Mouse (Mus musculus) G1E (cell line): ENCODE results near the gene Zc3h13. TPM values are rescaled to one million over a fixed set of nuclear protein-coding genes. Genes with fewer than 3 reads are reported as not detected.

Experiments
- ATAC-seq: 2 replicates; pipeline ENCODE4 v1.8.0; 2016; ENCODE audit warnings: mild to moderate bottlenecking; ENCODE audit not compliant: insufficient number of reproducible peaks, poor library complexity, low FRiP score, severe bottlenecking; ENCODE audit errors: extremely low read depth
- DNase-seq: peaks from one replicate; pipeline ENCODE4 v3.0.0; 2012; ENCODE audit warnings: low spot score
- H3K27me3 ChIP-seq: 2 replicates; pipeline ENCODE4 v1.6.1; 2012; ENCODE audit warnings: mild to moderate bottlenecking, low read length, inconsistent platforms; ENCODE audit not compliant: insufficient read depth
- H3K36me3 ChIP-seq: replicated peaks from 2 replicates; pipeline ENCODE3; 2012; ENCODE audit warnings: mild to moderate bottlenecking, inconsistent platforms
- H3K4me1 ChIP-seq: 2 replicates; pipeline ENCODE4 v1.6.1; 2012; ENCODE audit warnings: low read depth, low read length, inconsistent platforms, mixed read lengths; ENCODE audit not compliant: insufficient read depth
- H3K4me3 ChIP-seq: 2 replicates; pipeline ENCODE4 v1.5.1; 2012; ENCODE audit warnings: low read depth, mild to moderate bottlenecking, inconsistent platforms, low read length, moderate library complexity, mixed read lengths
- H3K9me3 ChIP-seq: replicated peaks from 2 replicates; pipeline ENCODE4 v1.6.1; 2012; ENCODE audit warnings: inconsistent platforms
- CTCF ChIP-seq: IDR thresholded peaks from 2 replicates; pipeline ENCODE4 v1.5.1; 2012; ENCODE audit warnings: low read depth, low read length, inconsistent platforms, mixed read lengths
- GATA1 ChIP-seq: IDR thresholded peaks from 2 replicates; pipeline ENCODE4 v1.6.1; 2012; ENCODE audit warnings: borderline replicate concordance, low read length, inconsistent platforms, mixed read lengths
- GATA2 ChIP-seq: IDR thresholded peaks from 2 replicates; pipeline ENCODE4 v1.6.1; 2012; ENCODE audit warnings: low read depth, low read length, inconsistent platforms, borderline replicate concordance
- POLR2AphosphoS5 ChIP-seq: IDR thresholded peaks from 2 replicates; pipeline ENCODE4 v1.6.1; 2012; ENCODE audit warnings: low read depth, low read length, inconsistent platforms; ENCODE audit not compliant: insufficient replicate concordance
- TAL1 ChIP-seq: conservative IDR thresholded peaks from 2 replicates; pipeline ENCODE4 v1.6.1; 2012; ENCODE audit warnings: low read depth, low read length, inconsistent platforms, mixed read lengths
- polyA plus RNA-seq: library from polyadenylated mRNA; stranded (reverse); fragments of >175 nt; gene quantifications from 2 replicates; pipeline ENCODE4 v1.2.3, GENCODE M21; 2012
- total RNA-seq, 2 experiments: library from RNA; stranded (forward) in 1 of 2; stranded (reverse) in 1 of 2; fragments of 200-1000 nt in 1 of 2; fragments of >200 nt in 1 of 2; fragmentation: Nextera tagmentation in 1 of 2; gene quantifications; 2 replicates each; pipeline ENCODE4 v1.2.3; 2014 to 2017

The Zc3h13 gene
- total and polyA plus RNA-seq, 3 experiments, result 17.3 to 47.4 (median 22.4) TPM

- H3K4me1 ChIP-seq, result no peaks in the 10 kb centered on the region
- no peak for DNase-seq
- ATAC-seq, result no peak
Measured at GRCm38 (mm10) chr14:75314484-75314883, 30.3 kb downstream of the Zc3h13 start.

GRCm38 (mm10) chr14:75318736-75319135 lies 34.6 kb downstream of the Zc3h13 start:
- no peaks in the 10 kb centered on the region for H3K9me3 ChIP-seq
- DNase-seq (no peak), ATAC-seq (no peak)
- H3K4me3 ChIP-seq, result no peak overlapping the region
- H3K27me3 ChIP-seq, result no peaks in the 10 kb centered on the region
- H3K4me1 ChIP-seq, result peaks cover 7% of the 10 kb centered on the region; the same call in 1 of the 2 replicates
- no peak for TF ChIP-seq GATA1
- no peak for TF ChIP-seq CTCF
- no peak for TF ChIP-seq GATA2
- TF ChIP-seq POLR2AphosphoS5, result no peak
- no peak for TF ChIP-seq TAL1
- peaks cover 52% of the 10 kb centered on the region for H3K36me3 ChIP-seq

More at GRCm38 (mm10) chr14:75314484-75314883, 30.3 kb downstream of the Zc3h13 start:
- H3K4me3 ChIP-seq, result no peak overlapping the region
- H3K36me3 ChIP-seq, result peaks cover 30% of the 10 kb centered on the region
- TF ChIP-seq GATA2, result no peak
- TF ChIP-seq CTCF, result no peak
- TF ChIP-seq POLR2AphosphoS5, result no peak
- TF ChIP-seq GATA1, result no peak
- TF ChIP-seq TAL1, result no peak
- no peaks in the 10 kb centered on the region for H3K9me3 ChIP-seq
- H3K27me3 ChIP-seq, result no peaks in the 10 kb centered on the region

DNA sequence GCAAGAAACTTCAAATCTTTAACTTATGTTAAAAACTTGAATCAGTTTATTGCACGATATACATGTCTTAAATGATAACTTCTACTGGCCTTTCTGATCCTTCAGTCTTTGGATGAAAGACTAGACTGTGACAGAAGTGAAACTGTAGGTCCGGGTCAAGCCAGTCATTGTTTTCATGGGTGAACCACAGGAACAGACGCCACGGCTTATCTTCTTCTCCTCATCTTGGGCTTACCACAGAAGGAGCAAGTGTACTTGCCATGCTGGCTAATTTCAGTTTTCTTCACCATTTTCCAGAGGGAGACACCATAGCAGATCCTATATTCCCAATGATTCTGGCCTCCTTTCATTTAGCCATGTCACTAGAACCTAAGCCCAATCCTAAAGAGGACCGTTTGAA lies 36.1 kb downstream of the Zc3h13 start:
- peaks cover 7% of the 10 kb centered on the region; the same call in 1 of the 2 replicates for H3K4me1 ChIP-seq

GRCm38 (mm10) chr14:75323354-75323753 lies 39.2 kb downstream of the Zc3h13 start:
- Histone ChIP-seq H3K4me3 (no peak overlapping the region), H3K9me3 (no peaks in the 10 kb centered on the region), H3K27me3 (no peaks in the 10 kb centered on the region), H3K4me1 (peaks cover 11% of the 10 kb centered on the region), H3K36me3 (peaks cover 74% of the 10 kb centered on the region)
- no peak for TF ChIP-seq POLR2AphosphoS5
- TF ChIP-seq CTCF, result no peak
- no peak for TF ChIP-seq GATA2
- no peak for TF ChIP-seq GATA1
- no peak for TF ChIP-seq TAL1
- peak; percentile 75 for ATAC-seq
- DNase-seq, result no peak

More for the DNA sequence above, 36.1 kb downstream of the Zc3h13 start:
- Histone ChIP-seq H3K4me3 (no peak overlapping the region), H3K9me3 (no peaks in the 10 kb centered on the region), H3K36me3 (peaks cover 59% of the 10 kb centered on the region), H3K27me3 (no peaks in the 10 kb centered on the region)
- no peak for TF ChIP-seq TAL1
- no peak for TF ChIP-seq POLR2AphosphoS5
- TF ChIP-seq GATA1, result no peak
- no peak for TF ChIP-seq GATA2
- TF ChIP-seq CTCF, result no peak
- DNase-seq (no peak), ATAC-seq (no peak)

- H3K36me3 ChIP-seq, result peaks cover 77% of the 10 kb centered on the region
- H3K4me1 ChIP-seq, result peaks cover 4% of the 10 kb centered on the region
- H3K9me3 ChIP-seq, result no peaks in the 10 kb centered on the region
- DNase-seq (no peak), ATAC-seq (no peak)
- H3K27me3 ChIP-seq, result no peaks in the 10 kb centered on the region
- H3K4me3 ChIP-seq, result no peak overlapping the region
- no peak for TF ChIP-seq GATA1
- TF ChIP-seq CTCF, result no peak
Measured at GRCm38 (mm10) chr14:75328062-75328461, 43.9 kb downstream of the Zc3h13 start.

- H3K4me1 ChIP-seq, result peaks cover 4% of the 10 kb centered on the region
- H3K36me3 ChIP-seq, result peaks cover 71% of the 10 kb centered on the region
- no peak overlapping the region for H3K4me3 ChIP-seq
- no peak for TF ChIP-seq GATA1
- peak; percentile 70 for TF ChIP-seq CTCF
- no peaks in the 10 kb centered on the region for H3K27me3 ChIP-seq
- ATAC-seq, result peak; percentile 34; the same call in 1 of the 2 replicates
- H3K9me3 ChIP-seq, result no peaks in the 10 kb centered on the region
- peak; percentile 31 for DNase-seq
Measured at GRCm38 (mm10) chr14:75330621-75331020, 46.4 kb downstream of the Zc3h13 start.

DNA sequence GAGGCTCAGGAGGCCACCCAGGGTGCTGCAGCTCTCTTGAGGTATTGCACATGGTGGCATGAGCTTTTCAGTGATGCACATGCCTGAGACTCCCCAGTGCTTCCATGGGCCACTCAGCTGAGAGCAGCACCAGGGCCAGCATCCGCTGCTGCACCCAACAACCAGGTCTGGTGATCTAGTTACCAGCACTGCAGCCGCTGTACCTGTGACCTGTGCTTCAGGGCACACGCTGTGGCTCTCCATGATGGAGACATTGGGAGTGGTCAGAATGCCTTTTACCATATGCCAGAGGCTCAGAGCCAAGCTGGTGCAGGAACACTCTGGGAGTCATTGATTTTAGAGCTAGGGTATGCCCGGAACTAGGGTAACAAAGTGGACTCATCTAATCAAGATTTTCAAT lies 50.1 kb downstream of the Zc3h13 start:
- Histone ChIP-seq H3K4me3 (no peak overlapping the region), H3K36me3 (peaks cover 81% of the 10 kb centered on the region), H3K27me3 (no peaks in the 10 kb centered on the region), H3K4me1 (no peaks in the 10 kb centered on the region), H3K9me3 (no peaks in the 10 kb centered on the region)
- ATAC-seq (no peak), DNase-seq (no peak)
- TF ChIP-seq GATA1 (no peak), CTCF (no peak)
